Mouse (Mus musculus) G1E (cell line): ENCODE data around the gene Gm5108.

Experiments used
- CTCF ChIP-seq: IDR thresholded peaks from 2 replicates; pipeline ENCODE4 v1.5.1; 2012; ENCODE audit warnings: low read depth, low read length, inconsistent platforms, mixed read lengths
- GATA1 ChIP-seq: IDR thresholded peaks from 2 replicates; pipeline ENCODE4 v1.6.1; 2012; ENCODE audit warnings: borderline replicate concordance, low read length, inconsistent platforms, mixed read lengths
- GATA2 ChIP-seq: IDR thresholded peaks from 2 replicates; pipeline ENCODE4 v1.6.1; 2012; ENCODE audit warnings: low read depth, low read length, inconsistent platforms, borderline replicate concordance
- POLR2AphosphoS5 ChIP-seq: IDR thresholded peaks from 2 replicates; pipeline ENCODE4 v1.6.1; 2012; ENCODE audit warnings: low read depth, low read length, inconsistent platforms; ENCODE audit not compliant: insufficient replicate concordance
- TAL1 ChIP-seq: conservative IDR thresholded peaks from 2 replicates; pipeline ENCODE4 v1.6.1; 2012; ENCODE audit warnings: low read depth, low read length, inconsistent platforms, mixed read lengths

- TF ChIP-seq CTCF (no peak), POLR2AphosphoS5 (no peak), GATA1 (no peak), TAL1 (no peak), GATA2 (no peak)
Measured at GRCm38 (mm10) chr5:67943199-67943598, 1.7 kb downstream of the Gm5108 start.
